Mouse (Mus musculus): ENCODE data around the gene Vpreb2.
A peak's percentile ranks its signal among the peaks of the same experiment; 100 is the strongest.
"Not testable (repeated sequence)": the region's sequence is repeated elsewhere in the genome, so short reads cannot be mapped to it uniquely, and the experiment has no call there.

The Vpreb2 gene

GRCm38 (mm10) chr16:17980128-17980527, at the start of gene Vpreb2:
Gene Vpreb2, plus strand, starts transcription at chr16:17980428.
- DNase-seq (ENCODE audit: low spot score in 2 of 2): no peak

DNA sequence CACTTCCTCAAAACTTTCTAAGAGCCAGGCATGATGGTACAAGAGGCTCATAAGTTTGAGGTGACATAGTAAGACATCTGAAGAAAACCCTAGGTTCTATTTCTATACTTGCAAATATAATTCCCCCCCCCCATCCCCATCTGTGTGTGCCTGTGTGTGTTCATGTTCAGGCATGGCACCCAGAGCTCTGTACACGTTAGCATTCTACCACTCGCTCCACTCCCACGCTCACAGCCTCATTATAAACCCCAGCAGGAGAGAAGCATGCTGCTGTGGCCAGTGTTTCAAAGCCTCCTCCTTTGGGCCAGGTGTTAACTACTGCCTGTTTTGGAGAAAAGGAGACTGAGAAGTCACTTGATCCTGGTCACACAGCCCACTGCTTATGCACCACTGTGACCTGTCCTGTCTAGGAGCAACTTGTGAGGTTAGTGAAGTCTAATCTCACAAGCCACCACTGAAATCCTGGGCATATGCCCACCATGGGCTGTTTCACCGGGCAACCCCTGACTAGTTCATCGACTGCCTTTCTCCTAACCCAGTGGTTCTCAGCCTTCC, 48.2 kb upstream of the Vpreb2 start:
- no peak for DNase-seq (ENCODE audit: low spot score in 2 of 2)

DNA sequence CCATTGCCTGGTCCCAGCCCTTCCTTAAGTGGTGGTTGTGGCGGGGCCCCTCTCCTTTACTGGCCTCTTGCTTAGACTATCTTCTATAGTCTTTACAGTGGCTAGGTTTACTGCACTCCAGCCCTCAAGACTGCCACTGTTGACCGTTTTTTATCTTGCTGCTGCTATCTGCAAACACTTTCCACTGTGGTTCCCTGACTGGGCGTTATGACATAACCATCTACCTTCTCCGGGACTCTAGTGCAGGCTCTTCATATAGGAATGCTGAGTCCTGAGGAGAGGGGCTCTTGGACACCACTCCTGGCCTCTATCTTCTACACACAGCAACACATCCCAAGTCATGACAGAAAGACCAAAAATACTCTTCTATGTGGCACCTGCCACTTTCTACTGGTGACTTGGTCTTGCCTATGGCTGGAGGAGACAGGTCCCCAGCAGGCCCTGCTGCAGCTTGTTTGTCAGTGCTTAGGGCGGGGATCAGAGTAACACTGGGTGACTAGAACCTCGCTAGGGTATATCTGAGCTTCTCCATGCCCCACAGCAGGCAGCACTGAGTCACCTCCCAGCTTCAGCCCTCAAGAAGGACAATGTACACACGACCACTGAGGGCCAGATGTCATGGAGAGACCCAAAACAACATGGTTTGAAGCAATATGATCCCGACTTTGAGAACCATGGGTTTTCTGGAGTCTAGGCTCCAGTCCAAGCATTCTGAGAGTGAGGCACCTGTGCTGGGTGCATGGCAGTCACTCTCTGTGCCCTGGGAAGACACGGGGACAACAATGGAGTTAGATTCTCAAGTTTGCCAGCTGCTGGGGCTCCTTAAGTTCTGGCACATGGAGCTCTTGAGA, 46.4 kb upstream of the Vpreb2 start:
- no peak for DNase-seq (ENCODE audit: low spot score in 2 of 2)

GRCm38 (mm10) chr16:17934445-17934910, 45.8 kb upstream of the Vpreb2 start:
- DNase-seq (ENCODE audit: low spot score in 2 of 2): no peak

DNA sequence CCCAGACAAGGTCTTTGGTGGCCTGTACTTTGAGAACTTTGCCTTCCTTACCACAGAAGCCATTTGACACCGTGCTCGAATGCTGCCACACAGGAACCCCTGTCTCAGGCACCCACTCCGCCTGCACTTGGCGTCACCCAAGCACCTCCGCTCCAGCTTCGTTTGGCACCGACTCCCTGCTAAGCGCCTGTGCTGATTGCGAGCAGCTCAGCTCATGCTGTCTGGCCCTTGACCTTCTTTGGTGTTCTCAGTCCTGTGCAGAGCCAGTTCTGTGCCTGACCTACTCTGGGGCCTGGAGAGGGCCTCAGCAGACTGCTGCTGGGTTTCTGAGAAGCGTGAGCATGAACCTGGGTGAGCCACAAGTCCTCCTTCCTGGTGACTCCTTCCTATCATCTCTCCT, 43.5 kb upstream of the Vpreb2 start:
- no peak for DNase-seq (ENCODE audit: low spot score in 2 of 2)

DNA sequence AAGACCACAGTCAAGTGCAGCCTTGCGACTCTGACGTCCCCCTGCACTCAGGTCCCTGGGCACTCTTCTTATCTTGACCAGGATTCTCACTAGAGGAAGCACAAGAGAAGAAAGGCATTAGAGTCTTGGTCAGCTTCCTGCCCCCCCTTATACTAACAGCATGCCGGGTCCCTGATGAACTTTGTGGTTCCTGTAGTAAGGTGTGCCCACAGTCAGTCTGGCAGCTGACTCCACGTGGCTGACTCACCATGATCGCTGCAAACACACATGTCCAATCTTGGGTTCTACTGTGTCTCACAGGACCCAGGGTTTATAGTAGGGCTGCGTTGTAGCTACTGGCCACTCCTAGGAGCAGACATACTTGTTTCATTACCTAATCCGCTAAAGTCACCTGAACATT, 42.0 kb upstream of the Vpreb2 start:
- no peak for DNase-seq (ENCODE audit: low spot score in 2 of 2)

GRCm38 (mm10) chr16:17938821-17939220, 41.4 kb upstream of the Vpreb2 start:
- no peak for DNase-seq (ENCODE audit: low spot score in 2 of 2)

GRCm38 (mm10) chr16:17939255-17939751, 40.9 kb upstream of the Vpreb2 start:
- DNase-seq (ENCODE audit: low spot score in 2 of 2): no peak

DNA sequence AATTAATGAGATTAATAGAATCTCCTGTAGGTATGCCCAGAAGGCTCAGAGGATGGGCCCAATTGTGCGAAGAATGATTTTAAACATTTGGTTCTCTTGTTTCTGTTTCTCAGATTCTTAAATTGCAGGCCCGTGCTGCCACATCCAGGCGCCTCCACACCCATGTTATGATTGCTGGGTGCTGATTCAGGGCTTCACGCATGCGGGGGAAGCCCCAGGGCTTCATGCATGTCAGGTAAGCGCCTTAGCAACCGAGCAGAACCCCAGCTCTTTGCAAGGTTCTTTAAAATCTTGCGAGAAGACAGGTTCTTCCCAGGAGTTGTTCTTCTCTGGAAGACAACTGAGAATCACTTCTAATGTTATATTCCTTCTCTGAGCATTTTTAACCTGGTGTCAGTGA, 36.8 kb upstream of the Vpreb2 start:
- DNase-seq (ENCODE audit: low spot score in 2 of 2): no peak

- DNase-seq (ENCODE audit: low spot score in 2 of 2): no peak
Measured at GRCm38 (mm10) chr16:17945081-17945831, 35.0 kb upstream of the Vpreb2 start.

DNA sequence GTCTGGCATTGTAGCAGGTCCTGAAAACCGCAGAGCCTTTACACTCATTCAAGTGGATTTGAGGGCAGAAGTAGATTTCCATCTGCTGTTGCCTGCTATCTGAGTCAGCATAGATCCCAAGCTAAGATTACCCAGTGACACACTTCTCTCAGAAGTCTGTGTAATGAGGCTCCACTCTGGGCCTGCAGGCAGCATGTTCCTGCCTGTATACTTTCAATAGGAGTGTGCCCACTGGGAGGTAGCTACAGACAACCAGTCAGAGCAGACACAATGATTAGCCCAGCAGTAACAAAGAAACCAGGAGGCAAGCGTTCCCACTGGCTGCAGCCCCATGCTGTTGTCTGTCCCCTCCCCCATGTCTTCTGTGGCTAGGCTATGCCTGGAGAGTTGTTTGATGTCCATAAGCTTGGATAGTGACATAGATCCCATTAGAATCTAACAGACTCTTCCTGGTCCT, 30.8 kb upstream of the Vpreb2 start:
- no peak for DNase-seq (ENCODE audit: low spot score in 2 of 2)

DNA sequence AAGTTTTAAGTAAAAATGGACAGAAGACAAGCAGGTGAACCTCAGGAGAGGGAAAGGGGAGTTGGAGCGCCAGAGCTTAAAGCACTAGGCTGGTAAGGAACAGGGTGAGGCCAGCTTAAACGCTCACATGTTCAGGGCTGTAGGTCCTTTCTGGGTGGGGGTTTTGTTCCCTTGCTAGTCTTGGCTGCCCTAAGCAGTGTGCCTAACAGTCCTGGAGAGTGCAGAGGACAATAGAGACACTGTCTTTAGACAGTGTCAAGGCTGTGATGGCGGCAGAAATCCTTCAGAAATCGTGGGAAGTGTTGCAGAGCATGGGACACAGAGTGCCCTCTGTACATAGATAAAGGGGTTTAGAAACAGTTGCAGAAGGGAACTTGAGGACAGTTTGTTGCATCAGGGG, 30.2 kb upstream of the Vpreb2 start:
- DNase-seq (ENCODE audit: low spot score in 2 of 2): no peak

DNA sequence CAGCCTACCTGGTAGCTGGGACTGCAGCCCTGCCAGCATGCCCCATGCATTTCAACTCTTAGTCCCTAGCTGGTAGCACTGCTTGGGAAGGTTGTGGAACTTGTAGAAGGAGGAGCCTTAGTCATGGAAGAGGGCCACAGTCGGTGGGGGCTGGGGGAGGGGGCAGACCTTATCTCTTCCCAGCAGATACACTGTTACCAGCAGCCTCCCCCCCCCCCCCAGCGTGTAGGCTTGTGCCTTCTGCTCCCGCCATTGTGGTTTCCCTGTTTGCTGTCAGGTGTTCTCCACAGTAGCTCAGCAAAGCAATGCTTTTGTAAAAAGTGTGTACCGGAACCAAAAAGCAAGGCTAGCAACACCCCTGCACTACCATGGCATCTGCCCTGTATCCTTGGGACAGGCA, 28.6 kb upstream of the Vpreb2 start:
- DNase-seq (ENCODE audit: low spot score in 2 of 2): no peak

GRCm38 (mm10) chr16:17956052-17956638, 24.1 kb upstream of the Vpreb2 start:
- DNase-seq (ENCODE audit: low spot score in 2 of 2): not testable (repeated sequence)

DNA sequence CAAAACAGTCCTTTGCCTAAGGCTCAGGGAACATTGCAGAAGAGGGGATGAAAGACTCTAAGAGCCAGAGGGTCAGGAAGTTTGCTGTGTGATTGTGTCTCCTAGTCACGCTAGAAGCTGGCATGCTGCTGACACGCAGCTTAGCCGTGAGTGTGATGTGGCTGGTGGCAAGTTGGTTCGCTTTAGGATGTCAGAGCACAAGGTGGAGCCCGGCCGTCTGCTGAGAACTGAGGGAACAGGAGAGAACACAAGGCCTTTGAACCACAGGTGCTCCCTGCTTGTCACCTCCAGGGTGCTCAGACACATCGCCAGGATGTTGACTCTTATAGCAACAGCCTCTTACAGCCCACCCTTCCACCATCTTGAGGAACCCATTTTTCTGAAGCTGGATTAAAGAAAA, 18.1 kb upstream of the Vpreb2 start:
- no peak for DNase-seq (ENCODE audit: low spot score in 2 of 2)

DNA sequence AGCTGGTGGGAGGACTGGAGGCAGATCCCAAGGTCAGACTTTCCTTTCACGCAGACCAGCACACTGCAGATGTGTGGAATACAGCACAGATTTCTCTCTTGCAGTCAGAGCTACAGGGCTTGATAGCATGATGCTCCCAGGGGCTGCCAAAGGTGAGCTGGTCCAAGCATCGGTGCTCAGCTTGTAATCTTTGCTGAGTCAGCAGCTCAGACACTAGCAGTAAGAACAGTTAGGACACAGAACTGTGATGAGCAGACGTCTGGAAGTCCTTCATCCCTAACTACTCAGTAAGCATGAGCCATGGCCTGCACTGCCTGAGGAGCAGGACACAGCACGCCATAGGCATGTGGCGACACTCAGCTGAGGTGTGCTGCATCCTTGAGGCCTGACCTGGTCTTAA, 8.4 kb upstream of the Vpreb2 start:
- no peak for DNase-seq (ENCODE audit: low spot score in 2 of 2)

- not testable (repeated sequence) for DNase-seq (ENCODE audit: low spot score in 2 of 2)
Measured at GRCm38 (mm10) chr16:17977840-17978239, 2.4 kb upstream of the Vpreb2 start.

DNA sequence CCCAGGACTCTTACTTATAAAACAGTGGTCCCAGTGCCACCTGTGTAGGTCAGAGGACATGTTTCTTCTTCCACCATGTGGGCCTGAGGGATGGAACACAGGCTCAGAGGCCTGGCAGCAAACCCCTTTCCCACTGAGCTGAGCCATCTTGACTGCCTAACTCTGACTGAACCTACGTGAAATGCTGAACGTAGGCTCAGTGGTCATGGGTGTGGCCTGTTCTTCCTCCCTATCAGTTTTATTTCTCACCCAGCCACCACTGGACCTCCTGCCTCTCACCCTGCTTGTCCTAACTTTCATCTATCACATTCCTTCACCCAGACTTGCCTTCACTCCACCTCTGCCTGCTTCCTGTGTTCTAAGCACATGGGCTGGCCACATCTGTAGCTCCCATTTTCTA, 3.0 kb downstream of the Vpreb2 start:
- DNase-seq (ENCODE audit: low spot score in 2 of 2): no peak

DNA sequence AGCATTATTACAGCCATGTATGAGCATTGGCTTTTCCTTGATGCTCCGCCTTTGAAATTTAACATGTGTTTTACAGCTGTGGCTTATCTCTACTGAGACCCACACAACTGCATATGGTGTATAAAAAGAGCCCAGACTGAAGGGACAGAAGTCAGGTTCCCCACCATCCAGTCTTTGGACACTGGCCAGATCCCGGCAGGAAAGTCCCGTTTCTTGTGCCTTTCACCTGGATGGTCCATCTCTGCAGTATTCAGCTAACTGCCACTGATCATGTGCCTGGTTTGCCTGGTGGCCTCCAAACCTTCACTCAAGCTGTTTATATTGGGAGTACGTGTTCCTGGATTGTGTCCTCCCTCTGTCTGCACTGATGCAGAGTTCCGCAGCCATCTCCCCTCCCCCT, 4.0 kb downstream of the Vpreb2 start:
- DNase-seq (ENCODE audit: low spot score in 2 of 2): no peak

DNA sequence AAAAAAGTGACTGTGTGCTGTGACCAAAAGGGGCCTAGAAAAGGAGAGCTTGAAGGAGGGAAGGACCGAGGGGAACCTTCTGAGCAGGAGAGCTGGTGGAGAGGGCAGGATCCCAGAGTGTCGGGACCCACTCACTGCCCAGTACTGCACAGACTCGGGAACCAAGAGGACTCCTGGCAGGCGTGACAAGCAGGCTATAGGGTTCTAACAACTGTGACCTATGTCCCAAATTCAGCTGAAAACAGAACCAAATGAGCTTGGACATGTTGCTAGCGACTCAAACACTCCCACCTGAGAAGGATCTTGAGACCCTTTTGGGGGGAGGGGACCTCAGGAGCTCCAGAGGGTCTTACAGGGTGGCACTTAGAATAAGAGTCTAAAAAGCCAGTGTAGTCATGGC, 4.8 kb downstream of the Vpreb2 start:
- no peak for DNase-seq (ENCODE audit: low spot score in 2 of 2)

DNA sequence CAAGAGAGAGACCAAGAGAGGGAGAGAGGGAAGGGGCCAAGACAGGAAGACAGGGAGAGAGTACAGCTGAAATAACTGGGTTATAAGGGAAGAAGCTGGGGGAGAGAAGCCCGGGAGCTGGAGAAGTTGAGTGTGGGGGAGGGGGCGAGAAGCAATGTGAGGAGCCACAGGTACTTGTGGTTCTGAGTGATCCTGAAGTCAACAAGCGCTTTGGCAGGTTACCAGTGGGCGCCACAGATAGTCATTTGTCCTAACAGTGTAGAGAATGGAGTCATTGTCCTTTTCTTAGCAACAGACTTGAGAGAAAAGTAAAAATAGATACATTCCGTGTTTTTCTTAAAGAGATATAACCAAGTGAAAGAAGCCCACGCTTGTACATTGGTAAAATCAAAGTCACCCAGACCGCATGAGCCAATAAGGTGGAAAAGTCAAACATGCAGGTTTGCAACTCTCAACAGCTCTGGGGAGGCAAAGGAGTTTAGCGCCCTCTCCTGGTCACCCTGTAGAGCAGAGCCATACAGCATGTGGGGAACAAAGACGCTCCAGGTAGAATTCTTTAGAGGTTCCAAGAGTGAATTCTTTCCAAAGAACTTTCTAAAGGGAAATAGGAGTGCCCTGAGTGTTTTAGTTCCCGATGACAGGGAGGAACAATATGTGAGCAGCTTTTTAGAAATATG, 6.4 kb downstream of the Vpreb2 start:
- DNase-seq (ENCODE audit: low spot score in 2 of 2): peak; percentile 6 to 37
